Mouse (Mus musculus) testis, adult 2 months (tissue): ENCODE measurements around the gene Tekt5. TPM values are rescaled to one million over a fixed set of nuclear protein-coding genes. Genes with fewer than 3 reads are reported as not detected.
A peak's percentile ranks its signal among the peaks of the same experiment; 100 is the strongest.

Source experiments
- H3K27ac ChIP-seq: fragments of 200-500 bp; 2 replicates; pipeline ENCODE4 v1.5.1; 2012; ENCODE audit warnings: low read depth, low read length; ENCODE audit not compliant: control insufficient read depth, insufficient read depth
- H3K27me3 ChIP-seq: fragments of 200-500 bp; 2 replicates; pipeline ENCODE4 v1.6.1; 2012; ENCODE audit warnings: mild to moderate bottlenecking, low read length, moderate library complexity; ENCODE audit not compliant: control insufficient read depth, insufficient read depth
- H3K36me3 ChIP-seq: fragments of 200-500 bp; 2 replicates; pipeline ENCODE4 v1.6.1; 2012; ENCODE audit warnings: mild to moderate bottlenecking, low read length; ENCODE audit not compliant: control insufficient read depth, insufficient read depth
- H3K4me1 ChIP-seq: fragments of 200-500 bp; 2 replicates; pipeline ENCODE4 v1.6.1; 2012; ENCODE audit warnings: low read length; ENCODE audit not compliant: control insufficient read depth, insufficient read depth
- H3K4me3 ChIP-seq: fragments of 200-500 bp; 2 replicates; pipeline ENCODE4 v1.5.1; 2012; ENCODE audit warnings: low read depth, mild to moderate bottlenecking, low read length, moderate library complexity, mixed read lengths; ENCODE audit not compliant: control insufficient read depth
- CTCF ChIP-seq: fragments of 200-500 bp; IDR thresholded peaks from 2 replicates; pipeline ENCODE4 v1.5.1; 2012; ENCODE audit warnings: low read depth, mild to moderate bottlenecking, inconsistent platforms, low read length, moderate library complexity; ENCODE audit not compliant: control insufficient read depth, insufficient read depth, insufficient replicate concordance
- POLR2A ChIP-seq: fragments of 200-500 bp; IDR thresholded peaks from 2 replicates; pipeline ENCODE4 v1.6.1; 2012; ENCODE audit warnings: low read depth, mild to moderate bottlenecking, inconsistent platforms, low read length, moderate library complexity; ENCODE audit not compliant: control insufficient read depth
- polyA plus RNA-seq: library from polyadenylated mRNA; depleted of rRNA; stranded (reverse); fragments of >200 nt; gene quantifications from 2 replicates; pipeline ENCODE4 v1.2.3, GENCODE M21; 2012

Gene Tekt5
- polyA plus RNA-seq, 1 experiment = 224 TPM

DNA sequence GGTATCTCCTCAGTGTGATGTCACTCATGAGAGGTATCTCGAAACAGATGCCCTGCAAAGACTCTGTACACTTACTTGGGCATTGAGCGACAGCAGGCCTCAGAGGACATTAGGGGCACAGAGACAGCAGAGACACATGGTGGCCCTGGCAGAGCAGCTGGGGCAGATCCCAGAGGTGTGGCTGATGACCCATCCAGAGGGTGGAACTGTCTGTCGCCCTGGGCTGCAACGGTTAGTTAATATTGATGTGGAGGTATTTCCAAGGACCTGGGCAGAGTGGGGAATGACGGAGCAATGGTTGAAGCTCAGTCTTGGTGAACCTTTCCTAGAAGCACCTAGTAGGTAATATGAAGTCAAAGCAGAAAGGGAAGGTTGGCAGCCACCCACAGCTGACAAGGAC is 3.5 kb upstream of the Tekt5 start:
- Histone ChIP-seq H3K27ac (no peak overlapping the region), H3K36me3 (no peaks in the 10 kb centered on the region), H3K4me3 (no peak overlapping the region), H3K27me3 (no peaks in the 10 kb centered on the region; the same call in 1 of the 2 replicates), H3K4me1 (peaks cover 4% of the 10 kb centered on the region; the same call in 1 of the 2 replicates)
- TF ChIP-seq CTCF (no peak), POLR2A (no peak)

DNA sequence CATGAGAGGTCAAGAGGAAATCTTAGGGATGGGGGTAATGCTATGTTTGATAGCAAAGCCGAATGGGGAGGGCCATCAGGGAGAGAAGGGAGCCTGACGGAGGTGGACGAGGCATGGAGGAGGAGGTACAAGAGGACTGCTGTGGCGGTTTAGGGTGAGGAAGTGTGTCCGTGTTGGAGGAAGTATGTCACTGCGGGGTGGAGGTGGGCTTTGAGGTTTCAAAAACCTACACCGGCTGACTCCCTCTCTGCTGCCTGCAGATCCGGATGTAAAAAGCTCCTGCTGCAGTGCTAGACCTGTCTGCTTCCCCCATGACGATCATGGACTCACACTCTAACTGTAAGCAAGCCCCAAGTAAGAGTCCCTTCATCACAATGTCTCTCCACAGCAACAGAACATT is 2.7 kb downstream of the Tekt5 start:
- Histone ChIP-seq H3K4me3 (peak overlapping the region; percentile 65), H3K36me3 (no peaks in the 10 kb centered on the region), H3K27ac (no peak overlapping the region), H3K27me3 (no peaks in the 10 kb centered on the region; the same call in 1 of the 2 replicates), H3K4me1 (peaks cover 4% of the 10 kb centered on the region; the same call in 1 of the 2 replicates)
- TF ChIP-seq CTCF (no peak), POLR2A (no peak)

DNA sequence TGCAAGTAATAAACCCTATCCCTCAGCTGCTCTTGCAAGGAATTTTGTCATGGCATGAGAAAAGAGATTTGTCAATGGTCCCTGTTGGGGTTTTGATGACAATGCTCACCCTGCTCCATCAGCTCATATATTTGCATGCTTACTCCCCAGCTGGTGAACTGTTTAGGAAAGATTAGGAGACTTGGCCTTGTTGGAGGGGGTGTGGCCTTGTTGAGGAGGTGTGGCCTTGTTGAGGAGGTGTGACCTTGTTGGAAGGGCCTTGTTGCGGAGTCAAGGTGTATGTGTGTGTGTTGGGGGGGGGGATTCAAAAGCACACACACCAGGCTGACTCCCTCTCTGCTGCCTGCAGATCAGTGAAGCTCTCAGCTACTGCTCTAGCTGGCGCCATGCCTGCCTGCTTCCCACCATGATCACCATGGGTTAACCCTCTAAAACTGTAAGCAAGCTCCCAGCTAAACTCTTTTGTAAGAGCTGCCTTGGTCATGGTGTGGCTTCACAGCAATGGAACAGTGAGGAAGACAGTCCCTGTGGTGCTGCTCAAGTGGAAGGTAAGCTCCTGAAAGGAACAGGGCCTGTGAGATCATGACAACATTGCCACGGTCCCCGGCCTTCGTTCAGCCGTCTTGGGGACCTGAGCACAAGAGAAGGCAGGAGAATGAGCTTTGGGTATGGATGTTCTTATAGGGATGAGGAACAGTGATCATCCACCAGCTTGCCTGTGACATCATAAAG is 6.5 kb downstream of the Tekt5 start:
- H3K27ac ChIP-seq = peak overlapping the region; percentile 48; the same call in 1 of the 2 replicates
- peaks cover 7% of the 10 kb centered on the region for H3K4me1 ChIP-seq
- H3K4me3 ChIP-seq = peak overlapping the region; percentile 25; the same call in 1 of the 2 replicates
- H3K36me3 ChIP-seq = no peaks in the 10 kb centered on the region
- H3K27me3 ChIP-seq = no peaks in the 10 kb centered on the region
- TF ChIP-seq POLR2A (0 out of 2 replicates have a peak, but pooled peaks have one; percentile 16), CTCF (no peak)

DNA sequence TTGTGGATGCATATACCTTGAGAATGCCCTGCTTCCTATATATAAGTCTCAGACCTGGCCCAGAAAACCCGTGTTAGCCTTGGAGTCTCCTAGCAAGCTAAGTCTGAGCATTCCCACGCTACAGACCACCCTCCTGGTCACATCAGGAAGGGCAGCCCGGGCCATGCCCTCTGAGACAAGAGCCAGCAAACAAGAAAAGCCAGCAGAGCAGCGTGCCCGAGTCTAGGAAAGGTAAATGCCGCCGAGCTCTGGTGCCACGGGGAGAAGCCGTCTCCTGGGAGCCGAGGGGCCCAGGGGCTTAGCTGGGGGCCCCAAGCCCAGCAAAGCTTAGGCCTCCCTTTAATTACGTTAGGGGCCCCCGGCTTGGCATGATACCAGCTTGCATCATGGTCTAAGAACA is 10.0 kb downstream of the Tekt5 start:
- Histone ChIP-seq H3K36me3 (no peaks in the 10 kb centered on the region; the same call in 1 of the 2 replicates), H3K27me3 (no peaks in the 10 kb centered on the region), H3K27ac (no peak overlapping the region), H3K4me1 (peaks cover 7% of the 10 kb centered on the region), H3K4me3 (peak overlapping the region; percentile 93)
- TF ChIP-seq CTCF = no peak

DNA sequence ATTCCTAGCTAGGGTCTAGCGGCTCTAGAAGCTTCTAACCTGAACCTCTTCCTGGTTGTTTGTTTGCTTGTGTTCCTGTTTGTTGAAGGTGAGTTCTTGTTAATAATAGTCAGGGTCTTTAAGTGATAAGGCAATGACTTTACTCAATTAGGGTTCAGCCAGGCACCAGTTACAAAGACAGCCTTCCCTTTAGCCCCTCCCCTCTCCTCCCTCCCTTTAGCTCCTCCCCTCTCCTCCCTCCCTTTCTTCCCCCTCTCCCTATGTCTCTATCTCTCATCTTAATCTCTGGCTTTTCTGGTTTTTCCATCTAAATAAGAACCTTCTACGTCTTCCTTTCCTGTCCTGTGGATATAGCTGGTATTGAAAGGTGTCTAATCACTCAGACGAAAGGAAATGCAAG is 10.7 kb downstream of the Tekt5 start:
- TF ChIP-seq POLR2A = no peak
- no peak for TF ChIP-seq CTCF
- Histone ChIP-seq H3K4me3 (peak overlapping the region; percentile 93), H3K27me3 (no peaks in the 10 kb centered on the region)

DNA sequence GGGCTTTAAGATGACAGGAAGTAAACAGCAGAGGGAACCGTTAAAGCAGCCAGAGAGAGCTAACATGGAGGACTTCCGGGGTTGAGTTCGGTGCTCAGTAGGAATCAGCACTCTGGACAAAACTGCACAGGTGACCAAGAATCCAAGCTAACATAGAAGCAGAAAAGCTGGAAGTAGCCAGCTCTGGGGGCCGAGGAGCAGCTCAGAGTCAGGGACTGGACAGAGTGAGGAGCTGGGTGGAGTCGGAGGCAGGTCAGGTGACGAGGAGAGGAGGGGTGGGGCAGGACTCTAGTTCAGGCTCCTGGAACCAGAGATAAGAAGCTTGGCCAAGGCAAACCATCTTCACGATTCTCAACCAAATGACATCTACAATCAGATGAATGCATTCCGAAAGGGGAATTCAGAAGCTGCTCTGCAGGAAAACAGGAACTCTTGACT is 11.2 kb downstream of the Tekt5 start:
- H3K36me3 ChIP-seq = no peaks in the 10 kb centered on the region; the same call in 1 of the 2 replicates
- peak overlapping the region; percentile 88 for H3K27ac ChIP-seq
- TF ChIP-seq CTCF = no peak
- peak; percentile 35; the same call in 1 of the 2 replicates for TF ChIP-seq POLR2A
- peak overlapping the region; percentile 93 for H3K4me3 ChIP-seq
- peaks cover 7% of the 10 kb centered on the region for H3K4me1 ChIP-seq
- no peaks in the 10 kb centered on the region for H3K27me3 ChIP-seq

More for the DNA sequence above, 10.7 kb downstream of the Tekt5 start:
- Histone ChIP-seq H3K4me1 (peaks cover 7% of the 10 kb centered on the region), H3K27ac (no peak overlapping the region), H3K36me3 (no peaks in the 10 kb centered on the region; the same call in 1 of the 2 replicates)

DNA sequence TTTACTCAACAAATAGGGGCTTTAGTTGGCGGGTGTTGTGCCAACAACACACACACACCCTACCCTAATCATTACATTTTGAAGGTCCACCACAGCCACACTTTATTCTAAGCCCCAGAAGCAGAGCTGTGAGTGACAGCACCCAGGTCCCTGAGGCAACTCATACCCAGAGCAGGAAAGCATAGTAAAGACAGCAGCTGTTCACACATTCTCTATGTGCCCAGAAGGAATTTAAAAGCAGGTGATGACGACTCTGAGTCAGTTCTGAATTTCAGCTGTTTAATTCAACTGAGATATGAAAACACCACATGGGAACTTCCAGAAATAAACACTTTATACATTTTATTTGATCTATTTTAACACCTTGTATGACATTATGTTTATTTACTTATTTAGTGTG is 15.8 kb downstream of the Tekt5 start:
- no peak for TF ChIP-seq CTCF
- TF ChIP-seq POLR2A = no peak

More for the DNA sequence above, 15.8 kb downstream of the Tekt5 start:
- no peak overlapping the region for H3K27ac ChIP-seq
- no peaks in the 10 kb centered on the region for H3K27me3 ChIP-seq
- H3K4me1 ChIP-seq = no peaks in the 10 kb centered on the region; the same call in none of the 2 replicates
- H3K4me3 ChIP-seq = no peak overlapping the region
- no peaks in the 10 kb centered on the region; the same call in 1 of the 2 replicates for H3K36me3 ChIP-seq
